Mouse (Mus musculus): Measurements from ENCODE around the gene Camta1. TPM values are rescaled to one million over a fixed set of nuclear protein-coding genes. Genes with fewer than 3 reads are reported as not detected.

Camta1 gene
- polyA plus RNA-seq, 1 experiment from 2014 or later: 25.3 TPM

DNA sequence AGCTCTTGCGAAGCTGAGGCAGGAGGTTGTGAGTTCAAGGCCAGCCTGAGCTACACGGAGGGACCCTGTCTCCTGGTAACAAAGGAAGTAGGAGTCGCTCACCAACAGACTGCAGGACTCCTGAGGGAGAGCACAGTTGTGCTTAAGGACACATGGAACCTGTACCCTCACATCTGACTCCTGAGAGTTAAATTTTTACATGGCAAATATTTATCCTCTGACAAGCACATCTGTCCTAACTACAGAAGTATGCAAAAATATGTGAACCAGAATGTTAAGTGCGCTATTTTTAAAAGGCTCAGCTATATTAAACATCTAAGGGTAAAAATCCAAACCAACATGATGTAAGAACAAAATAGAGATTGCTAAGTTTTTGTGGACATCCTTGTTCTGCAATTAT, 56.0 kb downstream of the Camta1 start:
- no peaks in the 10 kb centered on the region for H3K27me3 ChIP-seq (ENCODE audit: control insufficient read depth, insufficient read depth, low read depth, low read length)
- 66% methylated on average over 4 of the region's 4 CpGs for WGBS (ENCODE audit: insufficient replicate concordance)
- H3K4me2 ChIP-seq (ENCODE audit: low read depth, low read length): no peak overlapping the region
- ATAC-seq (ENCODE audit: low read depth): no peak
- no peak overlapping the region for H3K9ac ChIP-seq (ENCODE audit: low read depth, low read length)
- no peak overlapping the region for H3K27ac ChIP-seq (ENCODE audit: low read length)
- no peak overlapping the region for H3K4me3 ChIP-seq (ENCODE audit: low read depth, low read length)
- H3K36me3 ChIP-seq (ENCODE audit: control insufficient read depth, insufficient read depth): no peaks in the 10 kb centered on the region
- H3K9me3 ChIP-seq (replicated peaks; ENCODE audit: control insufficient read depth, low read length): no peaks in the 10 kb centered on the region
- peaks cover 6% of the 10 kb centered on the region; the same call in 1 of the 2 replicates for H3K4me1 ChIP-seq (ENCODE audit: control insufficient read depth, low read depth, low read length)

DNA sequence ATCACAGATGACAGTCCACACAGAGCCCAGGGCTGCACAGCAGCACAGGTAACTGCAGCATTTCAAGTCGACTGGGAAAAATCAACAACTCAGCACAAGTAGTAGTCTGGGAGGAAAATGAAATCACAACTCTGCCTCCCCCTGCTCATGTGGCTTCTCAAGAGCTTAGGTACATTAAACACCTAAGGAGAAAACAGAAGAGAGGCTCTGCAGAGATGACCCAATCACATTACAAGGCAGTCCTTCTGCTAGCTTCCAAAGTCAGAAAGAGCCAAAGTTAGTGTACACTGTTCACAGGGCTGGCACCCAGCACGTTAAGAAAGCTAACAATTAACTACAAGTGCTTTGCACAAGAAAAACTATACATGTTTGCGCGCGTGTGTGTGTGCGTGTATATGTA, 56.6 kb downstream of the Camta1 start:
- Histone ChIP-seq H3K4me3 (ENCODE audit: low read depth, low read length) (no peak overlapping the region), H3K36me3 (ENCODE audit: control insufficient read depth, insufficient read depth) (no peaks in the 10 kb centered on the region), H3K9ac (ENCODE audit: low read depth, low read length) (no peak overlapping the region), H3K9me3 (replicated peaks; ENCODE audit: control insufficient read depth, low read length) (no peaks in the 10 kb centered on the region), H3K4me2 (ENCODE audit: low read depth, low read length) (no peak overlapping the region), H3K27ac (ENCODE audit: low read length) (no peak overlapping the region), H3K27me3 (ENCODE audit: control insufficient read depth, insufficient read depth, low read depth, low read length) (no peaks in the 10 kb centered on the region), H3K4me1 (ENCODE audit: control insufficient read depth, low read depth, low read length) (peaks cover 6% of the 10 kb centered on the region; the same call in 1 of the 2 replicates)
- peak; percentile 41 for ATAC-seq (ENCODE audit: low read depth)
- 66% methylated on average over 6 of the region's 6 CpGs for WGBS (ENCODE audit: insufficient replicate concordance)

DNA sequence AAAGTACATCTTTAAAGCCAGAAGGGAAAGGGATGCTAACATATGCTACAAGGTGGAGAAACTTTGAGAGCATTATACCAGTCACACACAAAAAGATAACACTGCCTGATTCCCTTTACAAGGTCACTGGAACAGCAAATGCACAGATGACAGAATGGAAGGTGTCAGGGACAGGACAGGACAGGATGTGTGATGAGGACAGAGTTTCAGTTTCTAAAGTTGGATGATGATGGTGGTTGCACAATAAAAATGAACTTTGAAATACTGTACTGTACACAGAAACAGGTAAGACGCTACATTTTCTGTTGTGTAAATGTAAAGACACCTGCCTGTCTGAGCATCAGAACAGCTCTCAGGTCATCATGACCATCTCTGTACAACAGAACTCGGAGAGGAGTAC, 57.5 kb downstream of the Camta1 start:
- peak; percentile 67 for ATAC-seq (ENCODE audit: low read depth)
- H3K4me1 ChIP-seq (ENCODE audit: control insufficient read depth, low read depth, low read length): peaks cover 6% of the 10 kb centered on the region; the same call in 1 of the 2 replicates
- no peaks in the 10 kb centered on the region for H3K36me3 ChIP-seq (ENCODE audit: control insufficient read depth, insufficient read depth)
- H3K9ac ChIP-seq (ENCODE audit: low read depth, low read length): no peak overlapping the region
- no peak overlapping the region for H3K4me2 ChIP-seq (ENCODE audit: low read depth, low read length)
- H3K4me3 ChIP-seq (ENCODE audit: low read depth, low read length): no peak overlapping the region
- H3K9me3 ChIP-seq (replicated peaks; ENCODE audit: control insufficient read depth, low read length): no peaks in the 10 kb centered on the region
- no peaks in the 10 kb centered on the region for H3K27me3 ChIP-seq (ENCODE audit: control insufficient read depth, insufficient read depth, low read depth, low read length)
- 60% methylated on average over 2 of the region's 2 CpGs for WGBS (ENCODE audit: insufficient replicate concordance)
- H3K27ac ChIP-seq (ENCODE audit: low read length): no peak overlapping the region; the same call in 1 of the 2 replicates

DNA sequence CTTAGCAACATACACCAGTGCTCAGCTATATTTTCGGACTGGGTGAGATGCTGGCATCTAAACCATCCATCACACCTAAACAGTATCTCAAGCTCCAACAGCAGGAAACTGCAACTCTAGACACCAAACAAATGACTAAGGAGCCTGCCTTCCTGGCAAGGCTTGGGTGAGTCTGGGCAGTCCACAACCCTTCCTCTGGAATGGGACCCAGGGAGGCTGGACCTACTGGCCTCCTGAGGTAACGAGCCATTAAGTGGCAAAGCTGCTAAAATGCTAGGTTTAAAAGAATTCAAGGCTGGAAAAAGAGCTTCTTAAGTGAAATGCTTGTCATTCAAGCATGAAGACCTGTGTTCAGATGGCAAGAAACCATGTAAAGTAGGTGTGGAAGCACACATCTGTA, 63.0 kb downstream of the Camta1 start:
- no peak overlapping the region for H3K27ac ChIP-seq (ENCODE audit: low read length)
- H3K9me3 ChIP-seq (replicated peaks; ENCODE audit: control insufficient read depth, low read length): no peaks in the 10 kb centered on the region
- H3K4me1 ChIP-seq (ENCODE audit: control insufficient read depth, low read depth, low read length): no peaks in the 10 kb centered on the region; the same call in 1 of the 2 replicates
- H3K9ac ChIP-seq (ENCODE audit: low read depth, low read length): no peak overlapping the region
- no peak overlapping the region for H3K4me3 ChIP-seq (ENCODE audit: low read depth, low read length)
- no peaks in the 10 kb centered on the region for H3K27me3 ChIP-seq (ENCODE audit: control insufficient read depth, insufficient read depth, low read depth, low read length)
- WGBS (ENCODE audit: insufficient replicate concordance): 74% methylated on average over 2 of the region's 2 CpGs
- H3K36me3 ChIP-seq (ENCODE audit: control insufficient read depth, insufficient read depth): no peaks in the 10 kb centered on the region
- H3K4me2 ChIP-seq (ENCODE audit: low read depth, low read length): no peak overlapping the region
- no peak for ATAC-seq (ENCODE audit: low read depth)

DNA sequence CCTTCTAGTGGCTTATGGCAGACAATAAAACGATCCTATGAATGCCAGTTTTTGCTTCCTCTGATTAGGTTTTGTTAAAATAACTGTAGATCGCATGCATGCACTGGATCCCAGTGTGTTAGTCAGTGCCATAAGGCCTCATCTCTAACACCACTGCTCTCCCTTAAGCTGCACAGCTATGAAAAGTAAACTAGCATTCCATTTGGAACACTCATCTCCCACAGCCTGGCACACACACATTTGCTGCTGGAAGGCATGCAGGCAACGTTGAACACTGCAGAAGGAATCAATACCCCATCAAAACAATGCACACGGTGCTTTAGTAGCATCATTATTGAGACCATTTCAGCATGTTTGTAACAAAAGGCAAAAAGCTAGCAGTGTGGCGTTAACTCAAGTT, 68.0 kb downstream of the Camta1 start:
- Histone ChIP-seq H3K36me3 (ENCODE audit: control insufficient read depth, insufficient read depth) (peaks cover 4% of the 10 kb centered on the region), H3K27ac (ENCODE audit: low read length) (no peak overlapping the region), H3K27me3 (ENCODE audit: control insufficient read depth, insufficient read depth, low read depth, low read length) (no peaks in the 10 kb centered on the region), H3K4me3 (ENCODE audit: low read depth, low read length) (no peak overlapping the region), H3K9ac (ENCODE audit: low read depth, low read length) (no peak overlapping the region), H3K9me3 (replicated peaks; ENCODE audit: control insufficient read depth, low read length) (no peaks in the 10 kb centered on the region), H3K4me2 (ENCODE audit: low read depth, low read length) (no peak overlapping the region), H3K4me1 (ENCODE audit: control insufficient read depth, low read depth, low read length) (no peaks in the 10 kb centered on the region)
- ATAC-seq (ENCODE audit: low read depth): no peak
- 75% methylated on average over 5 of the region's 5 CpGs for whole genome bisulfite sequencing (ENCODE audit: insufficient replicate concordance)

DNA sequence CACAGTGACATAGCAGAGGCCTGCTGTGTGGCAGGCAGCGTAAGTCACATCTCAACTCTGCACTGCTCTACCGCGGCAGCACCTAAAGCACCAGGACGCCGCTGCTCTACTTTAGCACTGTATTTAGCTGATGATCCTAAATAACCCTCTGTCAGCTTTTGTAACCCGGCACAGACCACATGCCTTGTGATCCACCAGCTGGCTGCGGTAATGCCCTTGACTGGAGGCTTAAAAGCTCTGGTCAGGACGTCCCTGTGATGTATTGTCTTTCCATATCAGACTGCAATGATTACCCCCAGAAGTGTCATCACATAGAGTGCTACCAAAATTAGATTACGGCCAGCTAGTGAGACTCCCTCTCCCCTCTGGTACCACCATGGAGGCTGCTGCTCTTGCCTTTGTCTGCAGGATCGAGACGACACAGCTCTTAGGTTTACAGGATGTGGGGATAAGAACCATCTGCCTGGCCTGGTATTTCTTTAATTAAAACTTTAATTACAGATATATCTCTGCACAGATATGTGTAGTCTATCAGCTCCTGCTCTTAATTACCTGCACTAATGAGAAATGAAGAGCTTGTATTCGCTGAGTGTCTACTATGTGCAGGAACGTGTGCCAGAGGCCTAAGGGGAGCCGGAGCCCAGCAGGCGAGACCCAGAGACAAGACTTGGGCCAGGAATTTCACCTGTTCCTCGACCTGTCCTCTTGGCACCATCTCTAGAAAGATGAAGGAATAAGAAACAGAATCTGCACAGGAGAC, 74.5 kb downstream of the Camta1 start:
- Histone ChIP-seq H3K9ac (ENCODE audit: low read depth, low read length) (no peak overlapping the region), H3K4me1 (ENCODE audit: control insufficient read depth, low read depth, low read length) (no peaks in the 10 kb centered on the region), H3K27ac (ENCODE audit: low read length) (no peak overlapping the region), H3K4me3 (ENCODE audit: low read depth, low read length) (no peak overlapping the region), H3K4me2 (ENCODE audit: low read depth, low read length) (no peak overlapping the region), H3K36me3 (ENCODE audit: control insufficient read depth, insufficient read depth) (peaks cover 4% of the 10 kb centered on the region; the same call in 1 of the 2 replicates), H3K9me3 (replicated peaks; ENCODE audit: control insufficient read depth, low read length) (no peaks in the 10 kb centered on the region), H3K27me3 (ENCODE audit: control insufficient read depth, insufficient read depth, low read depth, low read length) (no peaks in the 10 kb centered on the region)
- no peak for ATAC-seq (ENCODE audit: low read depth)
- 83% methylated on average over 16 of the region's 16 CpGs for WGBS (ENCODE audit: insufficient replicate concordance)

DNA sequence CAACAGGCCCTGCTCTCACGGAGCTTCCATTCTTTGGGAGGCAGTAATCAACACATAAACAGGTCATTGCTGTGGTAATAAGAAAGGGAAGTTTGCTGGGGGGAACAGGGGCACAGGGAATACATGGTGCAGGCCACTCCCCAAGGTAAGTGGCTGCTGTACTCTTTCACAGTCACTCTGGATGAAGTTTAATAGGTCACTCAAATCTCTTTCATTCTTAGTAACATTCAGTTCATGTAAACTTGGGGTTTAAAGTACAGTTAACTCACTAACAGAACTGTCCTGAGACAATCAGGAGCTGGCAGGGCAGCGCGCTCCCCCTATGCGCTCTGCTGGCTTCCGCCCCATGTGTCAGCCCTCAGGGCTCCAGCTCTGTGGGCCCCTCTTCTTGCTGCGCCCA, 81.2 kb downstream of the Camta1 start:
- 85% methylated on average over 6 of the region's 6 CpGs for WGBS (ENCODE audit: insufficient replicate concordance)
- Histone ChIP-seq H3K36me3 (ENCODE audit: control insufficient read depth, insufficient read depth) (no peaks in the 10 kb centered on the region), H3K4me3 (ENCODE audit: low read depth, low read length) (no peak overlapping the region), H3K27ac (ENCODE audit: low read length) (no peak overlapping the region), H3K27me3 (ENCODE audit: control insufficient read depth, insufficient read depth, low read depth, low read length) (no peaks in the 10 kb centered on the region), H3K4me1 (ENCODE audit: control insufficient read depth, low read depth, low read length) (no peaks in the 10 kb centered on the region; the same call in 1 of the 2 replicates), H3K9me3 (replicated peaks; ENCODE audit: control insufficient read depth, low read length) (no peaks in the 10 kb centered on the region), H3K4me2 (ENCODE audit: low read depth, low read length) (no peak overlapping the region), H3K9ac (ENCODE audit: low read depth, low read length) (no peak overlapping the region)
- peak; percentile 19; the same call in 1 of the 2 replicates for ATAC-seq (ENCODE audit: low read depth)

DNA sequence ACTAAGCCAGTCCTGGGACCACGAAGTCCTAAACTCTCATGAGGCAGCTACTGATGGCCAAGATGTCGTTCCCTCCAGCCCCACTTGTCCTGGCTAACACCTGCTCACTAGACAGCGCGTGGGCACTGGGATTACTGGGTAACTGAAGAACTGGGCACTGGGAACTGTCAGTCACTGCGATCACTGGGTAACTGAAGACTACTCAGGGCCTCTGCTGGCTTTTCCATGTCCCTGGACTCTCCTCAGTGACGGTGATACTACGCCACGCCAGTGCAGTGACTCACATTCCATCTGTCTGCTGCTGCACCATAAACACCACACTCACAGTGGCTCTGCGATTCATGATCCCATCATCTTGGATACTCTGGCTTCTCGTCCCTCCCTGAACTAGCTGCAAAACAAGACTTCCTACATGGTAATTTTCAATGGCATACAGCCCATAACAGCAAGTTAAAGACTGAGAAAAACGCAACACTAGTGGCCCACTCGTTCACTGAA, 81.7 kb downstream of the Camta1 start:
- Histone ChIP-seq H3K4me2 (ENCODE audit: low read depth, low read length) (no peak overlapping the region), H3K9me3 (replicated peaks; ENCODE audit: control insufficient read depth, low read length) (no peaks in the 10 kb centered on the region), H3K4me1 (ENCODE audit: control insufficient read depth, low read depth, low read length) (no peaks in the 10 kb centered on the region; the same call in 1 of the 2 replicates), H3K27me3 (ENCODE audit: control insufficient read depth, insufficient read depth, low read depth, low read length) (no peaks in the 10 kb centered on the region), H3K4me3 (ENCODE audit: low read depth, low read length) (no peak overlapping the region), H3K27ac (ENCODE audit: low read length) (no peak overlapping the region), H3K36me3 (ENCODE audit: control insufficient read depth, insufficient read depth) (no peaks in the 10 kb centered on the region), H3K9ac (ENCODE audit: low read depth, low read length) (no peak overlapping the region)
- ATAC-seq (ENCODE audit: low read depth): no peak
- 82% methylated on average over 12 of the region's 12 CpGs for WGBS (ENCODE audit: insufficient replicate concordance)

DNA sequence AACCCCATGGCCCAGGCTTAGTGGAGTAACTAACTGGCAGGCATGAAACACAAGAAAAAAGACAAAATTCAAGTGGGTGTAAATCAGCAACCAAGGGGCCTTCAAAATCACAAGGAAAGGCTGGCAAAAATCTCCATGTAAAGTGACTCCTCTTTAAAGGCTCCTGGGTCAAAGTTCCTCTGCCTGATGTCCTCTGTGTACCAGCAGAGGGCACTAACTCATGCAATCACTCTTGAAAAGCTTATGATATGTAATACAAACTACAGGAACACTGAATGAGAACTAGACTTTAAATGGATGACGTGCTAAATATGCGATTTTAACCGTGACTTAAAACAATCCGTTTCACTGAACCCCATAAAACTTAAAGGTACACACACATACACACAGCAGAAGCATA, 83.2 kb downstream of the Camta1 start:
- H3K27ac ChIP-seq (ENCODE audit: low read length): no peak overlapping the region
- no peak overlapping the region for H3K4me2 ChIP-seq (ENCODE audit: low read depth, low read length)
- H3K4me1 ChIP-seq (ENCODE audit: control insufficient read depth, low read depth, low read length): peaks cover under 1% of the 10 kb centered on the region; the same call in 1 of the 2 replicates
- no peaks in the 10 kb centered on the region for H3K9me3 ChIP-seq (replicated peaks; ENCODE audit: control insufficient read depth, low read length)
- no peak overlapping the region for H3K4me3 ChIP-seq (ENCODE audit: low read depth, low read length)
- H3K36me3 ChIP-seq (ENCODE audit: control insufficient read depth, insufficient read depth): no peaks in the 10 kb centered on the region
- ATAC-seq (ENCODE audit: low read depth): no peak
- H3K27me3 ChIP-seq (ENCODE audit: control insufficient read depth, insufficient read depth, low read depth, low read length): no peaks in the 10 kb centered on the region
- 52% methylated on average over 4 of the region's 4 CpGs for WGBS (ENCODE audit: insufficient replicate concordance)
- H3K9ac ChIP-seq (ENCODE audit: low read depth, low read length): no peak overlapping the region

All from liver, embryonic 16.5 days (tissue).